24 mouse cellular contexts compared by ENCODE assay signal in the genomic region with DNA sequence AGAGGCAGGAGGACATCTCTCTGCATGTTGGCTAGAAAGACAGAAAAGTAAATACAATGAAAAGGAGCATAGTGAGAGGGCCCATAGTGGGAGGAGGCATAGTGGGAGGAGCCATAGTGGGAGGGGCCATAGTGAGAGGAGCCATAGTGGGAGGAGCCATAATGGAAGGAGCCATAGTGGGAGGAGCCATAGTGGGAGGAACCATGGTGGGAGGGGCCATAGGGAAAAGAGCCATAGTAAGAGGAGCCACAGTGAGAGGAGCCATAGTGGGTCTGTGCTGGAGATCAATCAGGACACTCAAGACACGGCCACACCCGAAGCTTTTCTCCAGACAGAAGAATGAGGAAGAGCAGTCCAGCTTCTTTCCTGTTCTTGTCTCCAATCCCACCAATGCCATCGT.
"Had no signal": no experiment of that assay in that cellular context is flagged by ENCODE, and none has a peak within 500 bp of the region (broad histone marks: within the 10 kb centered on the region; RNA-seq: fewer than 3 reads in every experiment).

No protein-coding gene starts in this region.

- H3K9ac ChIP-seq: kidney, embryonic 15.5 days; limb, embryonic 12.5 days; limb, embryonic 15.5 days; liver, embryonic 15.5 days; lung, embryonic 15.5 days; neural tube, embryonic 12.5 days; neural tube, embryonic 15.5 days; stomach, embryonic 15.5 days had no signal

- H3K27ac ChIP-seq: kidney, embryonic 15.5 days; limb, embryonic 12.5 days; limb, embryonic 15.5 days; liver, embryonic 15.5 days; lung, embryonic 15.5 days; neural tube, embryonic 12.5 days; neural tube, embryonic 15.5 days; stomach, embryonic 15.5 days had no signal

- H3K27me3 ChIP-seq: kidney, embryonic 15.5 days; limb, embryonic 12.5 days; limb, embryonic 15.5 days; liver, embryonic 15.5 days; lung, embryonic 15.5 days; neural tube, embryonic 12.5 days; neural tube, embryonic 15.5 days; stomach, embryonic 15.5 days had no signal

- DNase-seq: kidney, adult 8-10 months; kidney, postnatal 10 days; kidney, postnatal 36 days; left cerebral cortex, postnatal 4 days; lung, adult 18-20 months; lung, postnatal 10 days; lung, postnatal 36 days; midbrain, embryonic 14.5 days; right cerebral cortex, adult 18-20 months; right cerebral cortex, postnatal 14 days; right cerebral cortex, postnatal 4 days; thymus, adult 2 months; thymus, postnatal 14 days; thymus, postnatal 4 days had no signal

- H3K4me3 ChIP-seq: kidney, embryonic 15.5 days; limb, embryonic 12.5 days; limb, embryonic 15.5 days; liver, embryonic 15.5 days; lung, embryonic 15.5 days; neural tube, embryonic 12.5 days; neural tube, embryonic 15.5 days; stomach, embryonic 15.5 days had no signal

- H3K4me2 ChIP-seq: kidney, embryonic 15.5 days; limb, embryonic 12.5 days; limb, embryonic 15.5 days; liver, embryonic 11.5 days; liver, embryonic 15.5 days; lung, embryonic 15.5 days; midbrain, embryonic 11.5 days; neural tube, embryonic 12.5 days; neural tube, embryonic 15.5 days; stomach, embryonic 15.5 days had no signal

- H3K9me3 ChIP-seq: kidney, embryonic 15.5 days; limb, embryonic 12.5 days; limb, embryonic 15.5 days; liver, embryonic 15.5 days; lung, embryonic 15.5 days; neural tube, embryonic 12.5 days; neural tube, embryonic 15.5 days; stomach, embryonic 15.5 days had no signal

- H3K36me3 ChIP-seq: kidney, embryonic 15.5 days; limb, embryonic 12.5 days; limb, embryonic 15.5 days; liver, embryonic 15.5 days; lung, embryonic 15.5 days; neural tube, embryonic 12.5 days; neural tube, embryonic 15.5 days; stomach, embryonic 15.5 days had no signal

- H3K4me1 ChIP-seq: kidney, embryonic 15.5 days; limb, embryonic 12.5 days; limb, embryonic 15.5 days; liver, embryonic 15.5 days; neural tube, embryonic 12.5 days; neural tube, embryonic 15.5 days; stomach, embryonic 15.5 days had no signal
